Mouse (Mus musculus) forebrain, postnatal 0 days (tissue): Measurements from ENCODE around the gene Cxxc4. TPM values are rescaled to one million over a fixed set of nuclear protein-coding genes. Genes with fewer than 3 reads are reported as not detected.

Source experiments
- ATAC-seq: fragments of 200-750 bp; cut with Nextera tagmentation; 2 replicates; pipeline ENCODE4 v1.8.0; 2017; ENCODE audit warnings: mild to moderate bottlenecking, moderate library complexity
- DNase-seq: peaks from one replicate; pipeline ENCODE4 v3.0.0-alpha.2; 2015
- H3K27ac ChIP-seq: fragments of 300-500 bp; sonication (generic); 2 replicates; pipeline ENCODE4 v1.5.1; 2014; ENCODE audit warnings: low read depth, mild to moderate bottlenecking, antibody characterized with exemption, low read length, moderate library complexity, mixed read lengths
- H3K27me3 ChIP-seq: fragments of 300-500 bp; sonication (generic); 2 replicates; pipeline ENCODE4 v1.6.1; 2014; ENCODE audit warnings: mild to moderate bottlenecking, low read length, mixed read lengths; ENCODE audit not compliant: insufficient read depth
- H3K36me3 ChIP-seq: fragments of 300-500 bp; sonication (generic); 2 replicates; pipeline ENCODE4 v1.6.1; 2014; ENCODE audit warnings: mild to moderate bottlenecking, moderate library complexity; ENCODE audit not compliant: insufficient read depth
- H3K4me1 ChIP-seq: fragments of 300-500 bp; sonication (generic); 2 replicates; pipeline ENCODE4 v1.6.1; 2014; ENCODE audit warnings: antibody characterized with exemption; ENCODE audit not compliant: insufficient read depth
- H3K4me2 ChIP-seq: fragments of 300-500 bp; sonication (generic); 2 replicates; pipeline ENCODE4 v1.6.1; 2014; ENCODE audit warnings: low read depth, mild to moderate bottlenecking, moderate library complexity
- H3K4me3 ChIP-seq: fragments of 300-500 bp; sonication (generic); 2 replicates; pipeline ENCODE4 v1.5.1; 2014; ENCODE audit warnings: low read depth, low read length, mixed read lengths
- H3K9ac ChIP-seq: fragments of 300-500 bp; sonication (generic); 2 replicates; pipeline ENCODE4 v1.6.1; 2014; ENCODE audit warnings: mild to moderate bottlenecking
- H3K9me3 ChIP-seq: fragments of 300-500 bp; sonication (generic); 2 replicates; pipeline ENCODE4 v1.6.1; 2016; ENCODE audit warnings: low read length
- CTCF ChIP-seq: sonication (generic); IDR thresholded peaks from 2 replicates; pipeline ENCODE4 v1.5.1; 2016; ENCODE audit warnings: antibody characterized with exemption, control low read depth, low read depth
- WGBS: fragments of 180-500 bp; shearing (Covaris S2); extraction: QIAGEN DNeasy Blood & Tissue Kit; methylation state at CpG from one replicate; pipeline ENCODE4 v1.1.7; 2014; 5-methylcytosine and 5-hydroxymethylcytosine counted together
- polyA plus RNA-seq: library from polyadenylated mRNA; unstranded; fragments of >200 nt; fragmentation: Nextera tagmentation; extraction: Ambion mirVana; gene quantifications from 2 replicates; pipeline ENCODE4 v1.2.1, GENCODE M21; 2015
- total RNA-seq: library from RNA; depleted of rRNA; stranded (reverse); fragments of >200 nt; gene quantifications from 2 replicates; pipeline ENCODE4 v1.2.3, GENCODE M21; 2014

Gene Cxxc4
- total and polyA plus RNA-seq, 2 experiments from 2014 or later = 23.3 to 39.0 TPM

- Histone ChIP-seq H3K9ac (no peak overlapping the region), H3K27me3 (no peaks in the 10 kb centered on the region), H3K4me1 (no peaks in the 10 kb centered on the region), H3K36me3 (no peaks in the 10 kb centered on the region), H3K27ac (no peak overlapping the region), H3K4me3 (no peak overlapping the region), H3K4me2 (no peak overlapping the region), H3K9me3 (no peaks in the 10 kb centered on the region)
- no peak for TF ChIP-seq CTCF
- ATAC-seq (no peak), DNase-seq (no peak)
- 61% methylated on average over 2 of the region's 2 CpGs for WGBS
These were observed 17.9 kb downstream of the Cxxc4 start for GRCm38 (mm10) chr3:134254221-134254620.

DNA sequence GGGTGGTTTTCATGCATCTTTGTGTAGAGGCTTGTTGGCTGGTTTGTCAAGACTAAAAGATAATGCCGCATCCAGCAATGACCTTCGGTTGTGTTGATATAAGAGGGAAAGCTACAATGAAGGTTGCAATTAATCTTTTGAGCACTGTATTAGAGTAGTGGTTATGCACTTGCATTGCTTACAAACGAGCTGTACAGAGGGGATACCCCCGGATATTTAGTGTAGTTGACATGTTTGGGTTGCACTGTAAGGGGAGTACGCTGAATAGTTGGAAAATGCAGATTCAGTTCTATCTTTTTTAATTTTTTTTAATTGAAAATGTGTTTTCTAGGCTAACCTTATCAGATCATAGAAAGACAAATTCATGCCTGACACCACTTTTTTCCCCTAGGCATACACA is 22.4 kb downstream of the Cxxc4 start:
- Histone ChIP-seq H3K4me1 (no peaks in the 10 kb centered on the region), H3K27me3 (no peaks in the 10 kb centered on the region), H3K4me2 (no peak overlapping the region), H3K4me3 (no peak overlapping the region), H3K9ac (no peak overlapping the region), H3K36me3 (no peaks in the 10 kb centered on the region), H3K27ac (no peak overlapping the region), H3K9me3 (no peaks in the 10 kb centered on the region)
- WGBS = 41% methylated on average over 5 of the region's 5 CpGs
- TF ChIP-seq CTCF = no peak
- DNase-seq (no peak), ATAC-seq (no peak)

- Histone ChIP-seq H3K4me1 (no peaks in the 10 kb centered on the region), H3K9ac (no peak overlapping the region), H3K4me2 (no peak overlapping the region), H3K27me3 (no peaks in the 10 kb centered on the region), H3K27ac (no peak overlapping the region), H3K36me3 (no peaks in the 10 kb centered on the region), H3K9me3 (no peaks in the 10 kb centered on the region), H3K4me3 (no peak overlapping the region)
- WGBS = 34% methylated on average over 3 of the region's 3 CpGs
- no peak for TF ChIP-seq CTCF
- peak; percentile 23; the same call in 1 of the 2 replicates for ATAC-seq
- DNase-seq = no peak
These were observed 23.0 kb downstream of the Cxxc4 start for GRCm38 (mm10) chr3:134259300-134259699.

DNA sequence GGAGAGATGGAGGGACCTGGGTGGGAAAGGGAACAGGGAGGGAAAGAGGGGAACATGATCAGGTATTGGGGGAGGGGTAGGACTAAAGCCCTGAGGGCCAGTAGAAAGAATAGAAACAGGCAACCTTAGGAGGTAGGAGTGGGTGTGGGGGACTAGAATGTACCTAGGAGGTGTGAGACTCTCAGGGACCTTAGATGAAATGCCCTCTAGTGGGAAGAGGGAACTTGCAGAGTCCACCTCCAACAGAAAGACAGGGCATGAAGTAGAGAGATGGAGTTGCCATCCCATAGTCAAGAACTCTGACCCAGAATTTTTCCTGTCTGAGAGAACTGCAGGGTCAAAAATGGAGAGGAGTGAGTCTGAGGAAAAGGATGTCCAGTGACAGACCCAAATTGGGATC is 43.4 kb downstream of the Cxxc4 start:
- DNase-seq (no peak), ATAC-seq (no peak)
- Histone ChIP-seq H3K9me3 (no peaks in the 10 kb centered on the region), H3K4me3 (no peak overlapping the region), H3K27ac (no peak overlapping the region), H3K36me3 (no peaks in the 10 kb centered on the region), H3K9ac (no peak overlapping the region), H3K4me1 (peaks cover 4% of the 10 kb centered on the region; the same call in 1 of the 2 replicates), H3K4me2 (no peak overlapping the region), H3K27me3 (no peaks in the 10 kb centered on the region)
- no peak for TF ChIP-seq CTCF

- peak overlapping the region; percentile 2; the same call in 1 of the 2 replicates for H3K9ac ChIP-seq
- no peaks in the 10 kb centered on the region for H3K36me3 ChIP-seq
- 20% methylated on average over 14 of the region's 14 CpGs for WGBS
- H3K4me3 ChIP-seq = peak overlapping the region; percentile 3
- H3K27ac ChIP-seq = no peak overlapping the region; the same call in 1 of the 2 replicates
- no peak for TF ChIP-seq CTCF
- no peaks in the 10 kb centered on the region for H3K9me3 ChIP-seq
- DNase-seq (peak; percentile 45), ATAC-seq (peak; percentile 76)
- no peaks in the 10 kb centered on the region for H3K27me3 ChIP-seq
- H3K4me1 ChIP-seq = peaks cover 4% of the 10 kb centered on the region; the same call in 1 of the 2 replicates
- H3K4me2 ChIP-seq = peak overlapping the region; percentile 39
These were observed 45.5 kb downstream of the Cxxc4 start for GRCm38 (mm10) chr3:134281527-134282370.

- Histone ChIP-seq H3K9me3 (no peaks in the 10 kb centered on the region), H3K9ac (no peak overlapping the region), H3K36me3 (no peaks in the 10 kb centered on the region), H3K4me1 (no peaks in the 10 kb centered on the region), H3K4me3 (no peak overlapping the region), H3K4me2 (no peak overlapping the region), H3K27me3 (no peaks in the 10 kb centered on the region), H3K27ac (no peak overlapping the region)
- ATAC-seq = peak; percentile 29; the same call in 1 of the 2 replicates
- no peak for DNase-seq
- 12% methylated on average over 6 of the region's 6 CpGs for WGBS
- no peak for TF ChIP-seq CTCF
These were observed 58.9 kb downstream of the Cxxc4 start for GRCm38 (mm10) chr3:134295217-134295616.

GRCm38 (mm10) chr3:134302681-134303491 is 66.6 kb downstream of the Cxxc4 start:
- no peaks in the 10 kb centered on the region for H3K27me3 ChIP-seq
- TF ChIP-seq CTCF = no peak
- peak overlapping the region; percentile 44 for H3K9ac ChIP-seq
- H3K4me1 ChIP-seq = peaks cover 7% of the 10 kb centered on the region; the same call in 1 of the 2 replicates
- no peaks in the 10 kb centered on the region for H3K9me3 ChIP-seq
- 5% methylated on average over 21 of the region's 21 CpGs for WGBS
- ATAC-seq (peak; percentile 79), DNase-seq (peak; percentile 53)
- no peaks in the 10 kb centered on the region for H3K36me3 ChIP-seq
- peak overlapping the region; percentile 24 for H3K27ac ChIP-seq
- peak overlapping the region; percentile 62 for H3K4me2 ChIP-seq
- peak overlapping the region; percentile 33 for H3K4me3 ChIP-seq
